Mouse (Mus musculus) ES-E14 (cell line): ENCODE data around the gene Mgrn1.

Experiments used
- CHD2 ChIP-seq: IDR thresholded peaks from 2 replicates; pipeline ENCODE4 v1.6.1; 2014; ENCODE audit warnings: mild to moderate bottlenecking, low read depth, low read length, inconsistent platforms
- ZC3H11A ChIP-seq: IDR thresholded peaks from 2 replicates; pipeline ENCODE4 v1.6.1; 2012; ENCODE audit warnings: low read depth, mild to moderate bottlenecking, inconsistent platforms, low read length, borderline replicate concordance
- ZNF384 ChIP-seq: IDR thresholded peaks from 2 replicates; pipeline ENCODE4 v1.6.1; 2012; ENCODE audit warnings: low read depth, low read length, inconsistent platforms

GRCm38 (mm10) chr16:4956609-4957008 lies 70.6 kb downstream of the Mgrn1 start:
- TF ChIP-seq ZC3H11A (no peak), CHD2 (no peak), ZNF384 (no peak)
